Mouse (Mus musculus) limb, embryonic 14.5 days (tissue): ENCODE measurements at regions not wholly inside any gene's neighbourhood (a gene's known extent, or its start where the extent isn't known, plus 50 kb on each side); places are given as distances from the start of the nearest gene placed in this dataset.

Source experiments
- ATAC-seq: fragments of 200-750 bp; cut with Nextera tagmentation; 2 replicates; pipeline ENCODE4 v1.8.0; 2017; ENCODE audit warnings: low read depth, moderate number of reproducible peaks, moderate TSS enrichment; ENCODE audit not compliant: low FRiP score
- DNase-seq: peaks from one replicate; pipeline ENCODE4 v3.0.0-alpha.2; 2015; ENCODE audit warnings: low spot score
- H3K27ac ChIP-seq: fragments of 300-500 bp; sonication (generic); replicated peaks from 2 replicates; pipeline ENCODE4 v1.5.1; 2014; ENCODE audit warnings: low read depth, mild to moderate bottlenecking, low read length, moderate library complexity, mixed read lengths
- H3K27me3 ChIP-seq: fragments of 300-500 bp; sonication (generic); 2 replicates; pipeline ENCODE4 v1.6.1; 2014; ENCODE audit warnings: low read length, mixed read lengths; ENCODE audit not compliant: control insufficient read depth, insufficient read depth
- H3K36me3 ChIP-seq: fragments of 300-500 bp; sonication (generic); 2 replicates; pipeline ENCODE4 v1.6.1; 2014; ENCODE audit warnings: mild to moderate bottlenecking, low read length, moderate library complexity, mixed read lengths; ENCODE audit not compliant: control insufficient read depth, insufficient read depth
- H3K4me1 ChIP-seq: fragments of 300-500 bp; sonication (generic); 2 replicates; pipeline ENCODE4 v1.6.1; 2014; ENCODE audit warnings: antibody characterized with exemption, low read length, mixed read lengths; ENCODE audit not compliant: control insufficient read depth, insufficient read depth
- H3K4me2 ChIP-seq: fragments of 300-500 bp; sonication (generic); replicated peaks from 2 replicates; pipeline ENCODE4 v1.6.1; 2014; ENCODE audit warnings: low read depth, mild to moderate bottlenecking, low read length, moderate library complexity; ENCODE audit not compliant: severe bottlenecking
- H3K4me3 ChIP-seq: fragments of 300-500 bp; sonication (generic); replicated peaks from 2 replicates; pipeline ENCODE4 v1.5.1; 2014; ENCODE audit warnings: low read length
- H3K9ac ChIP-seq: fragments of 300-500 bp; sonication (generic); 2 replicates; pipeline ENCODE4 v1.6.1; 2014; ENCODE audit warnings: mild to moderate bottlenecking, low read depth, low read length, moderate library complexity; ENCODE audit not compliant: severe bottlenecking
- H3K9me3 ChIP-seq: fragments of 300-500 bp; sonication (generic); 2 replicates; pipeline ENCODE4 v1.6.1; 2016; ENCODE audit warnings: low read length; ENCODE audit not compliant: control insufficient read depth
- POLR2A ChIP-seq: fragments of 200-500 bp; IDR thresholded peaks from 2 replicates; pipeline ENCODE4 v1.8.0; 2012; ENCODE audit warnings: inconsistent platforms, mild to moderate bottlenecking, moderate library complexity, borderline replicate concordance; ENCODE audit not compliant: insufficient read depth, insufficient read length; ENCODE audit errors: extremely low read depth
- WGBS: fragments of 180-500 bp; shearing (Covaris S2); extraction: QIAGEN DNeasy Blood & Tissue Kit; methylation state at CpG from one replicate; pipeline ENCODE4 v1.1.7; 2014; 5-methylcytosine and 5-hydroxymethylcytosine counted together

DNA sequence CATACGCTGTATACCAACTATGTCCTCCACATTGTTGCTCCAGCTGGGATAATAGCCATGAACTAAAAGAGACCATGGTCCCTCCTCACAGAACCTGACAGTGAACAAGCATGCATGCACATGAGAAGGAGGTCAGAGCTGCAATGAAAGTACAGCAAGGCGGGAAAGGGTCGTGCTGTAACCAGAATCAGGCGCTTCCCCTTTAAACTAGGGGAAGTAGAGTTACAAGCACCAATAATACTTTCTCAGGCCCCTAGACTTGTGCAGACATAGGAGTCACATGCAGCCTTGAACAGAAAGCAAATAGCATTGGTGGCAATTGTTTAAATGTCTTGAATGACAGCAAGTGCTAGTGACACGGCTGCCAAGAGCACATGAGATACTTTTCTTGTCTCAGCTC lies 261.8 kb upstream of the Dynlrb2 start:
- ATAC-seq (no peak), DNase-seq (no peak)
- no peak overlapping the region for H3K27ac ChIP-seq
- H3K9ac ChIP-seq: no peak overlapping the region
- WGBS: 51% methylated on average over 5 of the region's 5 CpGs
- no peak overlapping the region for H3K4me2 ChIP-seq
- H3K4me1 ChIP-seq: peaks cover 20% of the 10 kb centered on the region
- no peak for TF ChIP-seq POLR2A
- H3K9me3 ChIP-seq: no peaks in the 10 kb centered on the region
- H3K4me3 ChIP-seq: no peak overlapping the region
- no peaks in the 10 kb centered on the region for H3K27me3 ChIP-seq
- no peaks in the 10 kb centered on the region for H3K36me3 ChIP-seq

DNA sequence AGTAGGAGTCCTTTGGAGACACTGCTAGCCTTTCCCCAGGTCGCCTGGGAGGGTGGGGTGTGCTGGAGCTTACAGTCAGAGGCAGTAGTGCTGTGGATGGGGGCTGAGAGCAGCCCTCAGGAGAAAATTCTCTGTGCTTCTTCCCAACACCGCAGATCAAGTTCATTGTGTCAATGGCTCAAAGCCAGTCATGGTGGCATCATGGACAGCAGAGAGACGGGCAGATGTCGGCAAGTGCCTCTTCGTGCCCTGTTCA lies 262.9 kb upstream of the Dynlrb2 start:
- no peak overlapping the region for H3K4me3 ChIP-seq
- no peaks in the 10 kb centered on the region for H3K36me3 ChIP-seq
- no peak overlapping the region for H3K27ac ChIP-seq
- peaks cover 20% of the 10 kb centered on the region for H3K4me1 ChIP-seq
- no peak overlapping the region for H3K9ac ChIP-seq
- no peaks in the 10 kb centered on the region for H3K9me3 ChIP-seq
- H3K4me2 ChIP-seq: no peak overlapping the region
- DNase-seq: no peak
- no peak for TF ChIP-seq POLR2A
- 70% methylated on average over 5 of the region's 5 CpGs for WGBS
- H3K27me3 ChIP-seq: no peaks in the 10 kb centered on the region
- no peak for ATAC-seq

- Histone ChIP-seq H3K4me1 (peaks cover 20% of the 10 kb centered on the region), H3K27ac (no peak overlapping the region), H3K4me2 (no peak overlapping the region), H3K36me3 (no peaks in the 10 kb centered on the region), H3K27me3 (no peaks in the 10 kb centered on the region), H3K9me3 (no peaks in the 10 kb centered on the region), H3K9ac (no peak overlapping the region), H3K4me3 (no peak overlapping the region)
- TF ChIP-seq POLR2A: no peak
- 21% methylated on average over 11 of the region's 11 CpGs for WGBS
- ATAC-seq (no peak), DNase-seq (no peak)
These were observed 263.4 kb upstream of the Dynlrb2 start for GRCm38 (mm10) chr8:116241146-116241986.

- Histone ChIP-seq H3K9me3 (no peaks in the 10 kb centered on the region), H3K36me3 (no peaks in the 10 kb centered on the region), H3K9ac (no peak overlapping the region), H3K4me1 (peaks cover 19% of the 10 kb centered on the region), H3K27ac (no peak overlapping the region), H3K27me3 (no peaks in the 10 kb centered on the region), H3K4me3 (no peak overlapping the region), H3K4me2 (no peak overlapping the region)
- ATAC-seq (no peak), DNase-seq (no peak)
- no peak for TF ChIP-seq POLR2A
- 97% methylated on average over 1 of the region's 1 CpGs for WGBS
These were observed 266.1 kb upstream of the Dynlrb2 start for GRCm38 (mm10) chr8:116238670-116239069.

- H3K4me2 ChIP-seq: no peak overlapping the region
These were observed 267.1 kb upstream of the Dynlrb2 start for GRCm38 (mm10) chr8:116237561-116238100.

More at GRCm38 (mm10) chr8:116237561-116238100, 267.1 kb upstream of the Dynlrb2 start:
- Histone ChIP-seq H3K4me1 (peaks cover 11% of the 10 kb centered on the region), H3K9me3 (no peaks in the 10 kb centered on the region), H3K9ac (no peak overlapping the region), H3K27me3 (no peaks in the 10 kb centered on the region), H3K4me3 (no peak overlapping the region), H3K36me3 (no peaks in the 10 kb centered on the region), H3K27ac (no peak overlapping the region)
- no peak for TF ChIP-seq POLR2A
- 61% methylated on average over 3 of the region's 3 CpGs for WGBS
- ATAC-seq (no peak), DNase-seq (no peak)
